ENCODE assay signal across 32 mouse cellular contexts in the genomic region with DNA sequence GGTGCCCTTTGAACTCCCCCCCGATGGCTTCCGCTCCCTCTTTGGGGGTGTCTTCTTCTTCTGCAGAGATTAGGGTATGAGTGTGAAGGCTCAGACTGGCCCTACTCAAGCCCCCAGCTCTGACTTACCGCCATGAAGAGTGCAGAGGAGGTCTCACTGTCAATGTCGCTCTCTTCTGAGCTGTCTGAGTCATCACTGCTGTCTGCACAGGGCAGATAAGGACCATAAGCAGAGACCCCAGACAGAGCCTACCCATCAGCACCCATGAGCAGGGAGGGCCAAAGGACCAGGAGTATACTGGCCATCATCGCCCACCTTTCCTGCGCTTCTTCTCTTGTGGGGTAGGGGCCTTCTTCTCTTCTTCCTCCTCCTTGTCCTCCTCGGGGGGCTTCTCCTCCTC. TPM values are rescaled to one million over a fixed set of nuclear protein-coding genes. Genes with fewer than 3 reads are reported as not detected.
DNase-seq lines count a peak whose midpoint lies in the region; ATAC-seq lines count a peak whose summit lies in the region.
"Had no signal": no experiment of that assay in that cellular context is flagged by ENCODE, and none has a peak within 500 bp of the region (broad histone marks: within the 10 kb centered on the region; RNA-seq: fewer than 3 reads in every experiment).

No protein-coding gene starts in this region.

- H3K9me3 ChIP-seq in heart, embryonic 12.5 days (replicated peaks): no peaks in the 10 kb centered on the region
- H3K9me3 ChIP-seq in liver, embryonic 15.5 days (replicated peaks): no peaks in the 10 kb centered on the region
- no peaks in the 10 kb centered on the region for H3K9me3 ChIP-seq in midbrain, embryonic 11.5 days (ENCODE audit: control insufficient read depth, low read length)
- no peaks in the 10 kb centered on the region for H3K9me3 ChIP-seq in hindbrain, embryonic 11.5 days (ENCODE audit: control insufficient read depth, low read length)
- H3K9me3 ChIP-seq: forebrain, embryonic 15.5 days; heart, embryonic 15.5 days; hindbrain, embryonic 13.5 days; limb, embryonic 12.5 days had no signal

- no peak overlapping the region for H3K9ac ChIP-seq in heart, embryonic 12.5 days
- H3K9ac ChIP-seq in liver, embryonic 15.5 days: no peak overlapping the region; the same call in 1 of the 2 replicates
- H3K9ac ChIP-seq in midbrain, embryonic 11.5 days (ENCODE audit: low read length): no peak overlapping the region
- H3K9ac ChIP-seq in hindbrain, embryonic 11.5 days (ENCODE audit: low read depth, low read length): no peak overlapping the region
- H3K9ac ChIP-seq: forebrain, embryonic 15.5 days; heart, embryonic 15.5 days; hindbrain, embryonic 13.5 days; limb, embryonic 12.5 days had no signal

- H3K4me2 ChIP-seq in heart, embryonic 12.5 days: no peak overlapping the region
- no peak overlapping the region; the same call in 1 of the 2 replicates for H3K4me2 ChIP-seq in liver, embryonic 15.5 days
- no peak overlapping the region for H3K4me2 ChIP-seq in midbrain, embryonic 11.5 days
- H3K4me2 ChIP-seq in hindbrain, embryonic 11.5 days (replicated peaks; ENCODE audit: low read depth, low read length): no peak overlapping the region
- H3K4me2 ChIP-seq: forebrain, embryonic 15.5 days; heart, embryonic 15.5 days; hindbrain, embryonic 13.5 days; limb, embryonic 12.5 days had no signal

- WGBS in heart, embryonic 12.5 days: 72% methylated on average over 7 of the region's 7 CpGs
- 54% methylated on average over 7 of the region's 7 CpGs for WGBS in liver, embryonic 15.5 days (ENCODE audit: insufficient replicate concordance)
- WGBS in midbrain, embryonic 11.5 days: 93% methylated on average over 7 of the region's 7 CpGs
- WGBS in hindbrain, embryonic 11.5 days: 89% methylated on average over 7 of the region's 7 CpGs

- peaks cover 73% of the 10 kb centered on the region for H3K36me3 ChIP-seq in heart, embryonic 12.5 days
- H3K36me3 ChIP-seq in liver, embryonic 15.5 days (replicated peaks): peaks cover 78% of the 10 kb centered on the region
- peaks cover 23% of the 10 kb centered on the region for H3K36me3 ChIP-seq in midbrain, embryonic 11.5 days (ENCODE audit: control insufficient read depth, insufficient read depth, low read length)
- H3K36me3 ChIP-seq in hindbrain, embryonic 11.5 days (ENCODE audit: control insufficient read depth, insufficient read depth, low read length): peaks cover 10% of the 10 kb centered on the region; the same call in 1 of the 2 replicates

- ATAC-seq in heart, embryonic 12.5 days (ENCODE audit: insufficient number of reproducible peaks, low FRiP score): peak; percentile 67
- ATAC-seq in liver, embryonic 15.5 days (ENCODE audit: insufficient read depth): peak; percentile 63
- ATAC-seq in midbrain, embryonic 11.5 days (ENCODE audit: low FRiP score): no peak
- ATAC-seq in hindbrain, embryonic 11.5 days (ENCODE audit: low FRiP score): no peak
- ATAC-seq: activated CD4-positive, CD25-positive, alpha-beta regulatory T cell, adult 4 months; forebrain, embryonic 15.5 days; intestine, postnatal 0 days; lung, postnatal 0 days; midbrain, embryonic 16.5 days had no signal

- no peaks in the 10 kb centered on the region for H3K27me3 ChIP-seq in heart, embryonic 12.5 days (replicated peaks)
- no peaks in the 10 kb centered on the region for H3K27me3 ChIP-seq in liver, embryonic 15.5 days
- H3K27me3 ChIP-seq in midbrain, embryonic 11.5 days (ENCODE audit: control insufficient read depth, insufficient read depth, low read length): no peaks in the 10 kb centered on the region
- H3K27me3 ChIP-seq in hindbrain, embryonic 11.5 days (ENCODE audit: control insufficient read depth, insufficient read depth, low read length): no peaks in the 10 kb centered on the region
- H3K27me3 ChIP-seq: forebrain, embryonic 15.5 days; heart, embryonic 15.5 days; hindbrain, embryonic 13.5 days; limb, embryonic 12.5 days had no signal

- H3K4me1 ChIP-seq in heart, embryonic 12.5 days (replicated peaks): peaks cover 24% of the 10 kb centered on the region
- H3K4me1 ChIP-seq in liver, embryonic 15.5 days (replicated peaks): peaks cover 45% of the 10 kb centered on the region
- no peaks in the 10 kb centered on the region for H3K4me1 ChIP-seq in midbrain, embryonic 11.5 days (ENCODE audit: control insufficient read depth, insufficient read depth, low read length)
- no peaks in the 10 kb centered on the region for H3K4me1 ChIP-seq in hindbrain, embryonic 11.5 days (replicated peaks; ENCODE audit: control insufficient read depth, insufficient read depth, low read length)
- H3K4me1 ChIP-seq: forebrain, embryonic 15.5 days; hindbrain, embryonic 13.5 days; limb, embryonic 12.5 days had no signal

- intact Hi-C loops in heart, postnatal 14 days (cut with DNase I): no loop called here
- intact Hi-C loops in left cerebral cortex, postnatal 25 days (cut with DNase I): no loop called here

- H3K4me3 ChIP-seq in heart, embryonic 12.5 days: no peak overlapping the region
- H3K4me3 ChIP-seq in liver, embryonic 15.5 days (replicated peaks): no peak overlapping the region
- H3K4me3 ChIP-seq in midbrain, embryonic 11.5 days (ENCODE audit: low read depth, low read length): no peak overlapping the region
- H3K4me3 ChIP-seq in hindbrain, embryonic 11.5 days (ENCODE audit: low read depth, low read length): no peak overlapping the region
- H3K4me3 ChIP-seq: forebrain, embryonic 15.5 days; heart, embryonic 15.5 days; hindbrain, embryonic 13.5 days; limb, embryonic 12.5 days had no signal

- no peak for DNase-seq in heart, postnatal 14 days
- DNase-seq in liver: peak; percentile 42
- no peak for DNase-seq in left cerebral cortex, postnatal 25 days (ENCODE audit: low spot score in 2 of 2)
- DNase-seq in midbrain, embryonic 11.5 days (ENCODE audit: low spot score, missing footprints): no peak
- DNase-seq in hindbrain, embryonic 11.5 days (ENCODE audit: low spot score): no peak
- DNase-seq: adrenal gland, adult 8-10 months; cerebellum, adult 8-10 months; cerebellum, postnatal 25 days; gastrocnemius, postnatal 25 days; heart, adult 18-20 months; heart, postnatal 36 days; kidney, postnatal 14 days; layer of hippocampus, adult 9-11 months; lung, adult 18-20 months; lung, postnatal 4 days; thymus, adult 2 months; thymus, postnatal 36 days had no signal

- no peak overlapping the region for H3K27ac ChIP-seq in heart, embryonic 12.5 days (ENCODE audit: poor library complexity, severe bottlenecking)
- no peak overlapping the region; the same call in 1 of the 2 replicates for H3K27ac ChIP-seq in liver, embryonic 15.5 days (replicated peaks)
- no peak overlapping the region for H3K27ac ChIP-seq in midbrain, embryonic 11.5 days (ENCODE audit: low read depth, low read length)
- no peak overlapping the region for H3K27ac ChIP-seq in hindbrain, embryonic 11.5 days (ENCODE audit: low read depth, low read length)
- H3K27ac ChIP-seq: forebrain, embryonic 15.5 days; heart, embryonic 15.5 days; hindbrain, embryonic 13.5 days; limb, embryonic 12.5 days had no signal

RNA-seq across cellular contexts. Expression of gene Pspn, which starts 4.2 kb away (rescaled TPM):
- 0.55 TPM in 1 of 2 replicates, not detected in the other for polyA plus RNA-seq in heart, embryonic 12.5 days (2016; fragmentation: Nextera tagmentation; extraction: Ambion mirVana)
- not detected for total RNA-seq in heart, postnatal 14 days (2021)
- not detected in 2 replicates for polyA plus RNA-seq in liver, embryonic 15.5 days (2015; fragmentation: Nextera tagmentation; extraction: Ambion mirVana)
- not detected for total RNA-seq in left cerebral cortex, postnatal 25 days (2021)
- polyA plus RNA-seq in midbrain, embryonic 11.5 days (2014; fragmentation: Nextera tagmentation; extraction: Ambion mirVana): 0.97 TPM in 1 of 2 replicates, not detected in the other
- polyA plus RNA-seq in hindbrain, embryonic 11.5 days (2014; fragmentation: Nextera tagmentation; extraction: Ambion mirVana): 0.36 TPM in 1 of 2 replicates, not detected in the other
- total RNA-seq: gastrocnemius, adult 18-20 months; gastrocnemius, postnatal 25 days; heart, adult 18-20 months; heart, postnatal 36 days; left cerebral cortex, postnatal 14 days; neutrophil, adult 5-6 weeks had no signal
- polyA plus RNA-seq: activated CD4-positive, CD25-positive, alpha-beta regulatory T cell, adult 4 months; embryonic facial prominence, embryonic 11.5 days; heart, embryonic 15.5 days; intestine, postnatal 0 days; limb, embryonic 12.5 days; neural tube, embryonic 11.5 days; thymus, adult 2 months had no signal

RNA-seq across cellular contexts. Expression of gene Alkbh7, which starts 6.9 kb away (rescaled TPM):
- 48.5 and 52.8 TPM in 2 replicates for polyA plus RNA-seq in heart, embryonic 12.5 days (2016; fragmentation: Nextera tagmentation; extraction: Ambion mirVana)
- 10 to 100 TPM; 49.6 to 52.8 TPM for total RNA-seq in heart, postnatal 14 days (2021)
- 15.4 and 17.0 TPM in 2 replicates for polyA plus RNA-seq in liver, embryonic 15.5 days (2015; fragmentation: Nextera tagmentation; extraction: Ambion mirVana)
- 10 to 100 TPM; 23.1 to 23.7 TPM for total RNA-seq in left cerebral cortex, postnatal 25 days (2021)
- 34.1 and 36.4 TPM in 2 replicates for polyA plus RNA-seq in midbrain, embryonic 11.5 days (2014; fragmentation: Nextera tagmentation; extraction: Ambion mirVana)
- polyA plus RNA-seq in hindbrain, embryonic 11.5 days (2014; fragmentation: Nextera tagmentation; extraction: Ambion mirVana): 32.4 and 33.0 TPM in 2 replicates

RNA-seq across cellular contexts. Expression of gene Gtf2f1, which starts 7.1 kb away (rescaled TPM):
- 34.3 and 36.4 TPM in 2 replicates for polyA plus RNA-seq in heart, embryonic 12.5 days (2016; fragmentation: Nextera tagmentation; extraction: Ambion mirVana)
- 10 to 100 TPM; 22.0 to 23.6 TPM for total RNA-seq in heart, postnatal 14 days (2021)
- polyA plus RNA-seq in liver, embryonic 15.5 days (2015; fragmentation: Nextera tagmentation; extraction: Ambion mirVana): 46.8 and 48.8 TPM in 2 replicates
- 10 to 100 TPM; 53.7 to 58.9 TPM for total RNA-seq in left cerebral cortex, postnatal 25 days (2021)
- polyA plus RNA-seq in midbrain, embryonic 11.5 days (2014; fragmentation: Nextera tagmentation; extraction: Ambion mirVana): 70.5 and 76.0 TPM in 2 replicates
- polyA plus RNA-seq in hindbrain, embryonic 11.5 days (2014; fragmentation: Nextera tagmentation; extraction: Ambion mirVana): 65.6 and 76.7 TPM in 2 replicates

RNA-seq across cellular contexts. Expression of gene Gm17949, which starts 7.3 kb away (rescaled TPM):
- 0.22 and 0.43 TPM in 2 replicates for polyA plus RNA-seq in heart, embryonic 12.5 days (2016; fragmentation: Nextera tagmentation; extraction: Ambion mirVana)
- total RNA-seq in heart, postnatal 14 days (2021): not detected
- polyA plus RNA-seq in liver, embryonic 15.5 days (2015; fragmentation: Nextera tagmentation; extraction: Ambion mirVana): 0.20 and 0.36 TPM in 2 replicates
- total RNA-seq in left cerebral cortex, postnatal 25 days (2021): under 1 TPM in 1 of 2 experiments, not detected in 1; 0.50 TPM
- polyA plus RNA-seq in midbrain, embryonic 11.5 days (2014; fragmentation: Nextera tagmentation; extraction: Ambion mirVana): 0.19 and 0.32 TPM in 2 replicates
- polyA plus RNA-seq in hindbrain, embryonic 11.5 days (2014; fragmentation: Nextera tagmentation; extraction: Ambion mirVana): 0.33 TPM in 1 of 2 replicates, not detected in the other
- total RNA-seq: gastrocnemius, adult 18-20 months; gastrocnemius, postnatal 25 days; heart, adult 18-20 months; heart, postnatal 36 days; neutrophil, adult 5-6 weeks had no signal
- polyA plus RNA-seq: embryonic facial prominence, embryonic 11.5 days; neural tube, embryonic 11.5 days had no signal

RNA-seq across cellular contexts. Expression of gene Clpp, which starts 13.9 kb away (rescaled TPM):
- polyA plus RNA-seq in heart, embryonic 12.5 days (2016; fragmentation: Nextera tagmentation; extraction: Ambion mirVana): 98.1 and 102 TPM in 2 replicates
- total RNA-seq in heart, postnatal 14 days (2021): 10 to 100 TPM; 57.3 to 64.0 TPM
- 67.8 and 75.8 TPM in 2 replicates for polyA plus RNA-seq in liver, embryonic 15.5 days (2015; fragmentation: Nextera tagmentation; extraction: Ambion mirVana)
- 10 to 100 TPM; 56.1 to 67.9 TPM for total RNA-seq in left cerebral cortex, postnatal 25 days (2021)
- 131 and 137 TPM in 2 replicates for polyA plus RNA-seq in midbrain, embryonic 11.5 days (2014; fragmentation: Nextera tagmentation; extraction: Ambion mirVana)
- 146 and 152 TPM in 2 replicates for polyA plus RNA-seq in hindbrain, embryonic 11.5 days (2014; fragmentation: Nextera tagmentation; extraction: Ambion mirVana)

Comparison
In these comparisons a context has a peak if more than half of its experiments do, and no peak if none do; other contexts are left out.
1. ATAC-seq: peak in heart, embryonic 12.5 days (single experiment) and liver, embryonic 15.5 days (single experiment); none in midbrain, embryonic 11.5 days (single experiment) and hindbrain, embryonic 11.5 days (single experiment).